Mouse (Mus musculus): ENCODE measurements around the gene Col6a6. TPM values are rescaled to one million over a fixed set of nuclear protein-coding genes. Genes with fewer than 3 reads are reported as not detected.

The Col6a6 gene
- total RNA-seq, 2 experiments from 2014 or later, result 1.5 to 1.9 TPM

DNA sequence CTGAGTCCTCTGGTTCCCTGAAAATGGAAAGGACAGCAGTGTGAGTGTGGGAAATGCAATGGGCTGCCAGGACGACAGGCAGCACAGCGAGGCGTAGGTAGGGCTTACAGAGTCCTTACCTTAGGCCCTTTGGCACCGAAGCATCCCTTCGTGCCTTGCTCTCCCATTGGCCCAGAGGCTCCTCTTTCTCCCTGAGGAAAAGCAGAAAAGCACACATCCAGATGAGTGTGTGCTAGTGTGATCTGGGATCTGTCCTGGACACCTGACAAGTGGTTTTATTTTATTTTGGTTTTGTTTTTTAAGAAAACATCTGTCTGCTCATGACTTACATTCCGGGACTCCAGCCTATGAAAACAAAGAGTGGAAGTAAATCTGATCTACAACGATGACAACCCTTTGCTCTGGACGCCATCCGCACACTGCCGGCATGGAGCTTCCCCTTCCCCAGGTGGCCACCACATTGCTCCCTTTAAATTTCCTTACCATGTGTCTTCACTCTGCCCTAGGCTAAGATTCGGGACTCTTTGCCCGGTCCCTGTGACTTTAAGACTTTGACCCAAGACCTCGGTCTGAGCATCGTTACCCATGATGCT is 69.7 kb downstream of the Col6a6 start:
- DNase-seq, result no peak
- TF ChIP-seq CTCF (IDR thresholded peaks at IDR 0.05), result no peak
- H3K27ac ChIP-seq, result peak overlapping the region; percentile 35; the same call in 1 of the 2 replicates
- H3K4me3 ChIP-seq, result no peak overlapping the region
- intact Hi-C loops (cut with DNase I), result no loop called here

DNA sequence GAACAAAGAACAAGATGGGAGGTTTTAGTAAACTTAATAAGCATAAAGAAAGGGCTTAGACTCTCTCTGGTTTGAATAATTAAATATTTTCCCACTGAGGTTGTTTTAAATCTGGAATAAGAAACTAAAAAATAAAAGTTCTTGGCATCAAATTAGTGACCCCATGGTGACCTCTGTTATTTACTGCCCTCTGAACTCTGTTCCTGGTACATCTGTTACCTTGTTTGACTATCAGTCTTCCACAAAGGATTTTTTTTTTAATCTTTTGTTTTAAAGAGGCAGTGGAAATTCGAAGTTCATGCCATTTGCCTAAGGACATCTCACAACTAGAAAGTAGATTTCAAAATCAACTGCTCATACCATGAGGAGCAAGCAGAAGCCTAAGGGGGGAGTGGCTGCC is 73.7 kb downstream of the Col6a6 start:
- no peak for DNase-seq
- no peak for TF ChIP-seq CTCF (IDR thresholded peaks at IDR 0.05)
- H3K4me3 ChIP-seq, result no peak overlapping the region
- H3K27ac ChIP-seq, result peak overlapping the region; percentile 8; the same call in 1 of the 2 replicates
- intact Hi-C loops (cut with DNase I), result no loop called here

DNA sequence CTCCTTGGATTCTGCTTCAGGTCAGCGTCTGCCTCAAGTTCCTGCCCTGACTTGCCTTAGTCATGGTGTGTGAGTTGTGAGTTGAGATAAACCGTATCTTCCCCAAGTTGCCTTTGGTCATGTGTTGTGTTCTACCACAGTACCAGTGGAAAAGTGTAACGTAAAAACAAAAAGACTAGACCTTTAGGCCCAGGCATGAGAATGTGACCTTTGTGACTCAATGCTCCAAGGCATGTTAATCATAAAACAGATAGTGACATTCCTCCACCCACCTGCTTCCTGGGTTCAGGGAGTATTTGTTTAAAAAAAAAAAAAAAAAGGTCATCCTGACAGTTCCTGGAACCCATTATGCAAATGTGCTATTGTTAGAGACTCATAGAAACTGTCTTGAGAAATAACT is 82.1 kb downstream of the Col6a6 start:
- DNase-seq, result no peak
- no peak for TF ChIP-seq CTCF (IDR thresholded peaks at IDR 0.05)
- Histone ChIP-seq H3K27ac (no peak overlapping the region), H3K4me3 (no peak overlapping the region)
- intact Hi-C loops (cut with DNase I), result no loop called here

DNA sequence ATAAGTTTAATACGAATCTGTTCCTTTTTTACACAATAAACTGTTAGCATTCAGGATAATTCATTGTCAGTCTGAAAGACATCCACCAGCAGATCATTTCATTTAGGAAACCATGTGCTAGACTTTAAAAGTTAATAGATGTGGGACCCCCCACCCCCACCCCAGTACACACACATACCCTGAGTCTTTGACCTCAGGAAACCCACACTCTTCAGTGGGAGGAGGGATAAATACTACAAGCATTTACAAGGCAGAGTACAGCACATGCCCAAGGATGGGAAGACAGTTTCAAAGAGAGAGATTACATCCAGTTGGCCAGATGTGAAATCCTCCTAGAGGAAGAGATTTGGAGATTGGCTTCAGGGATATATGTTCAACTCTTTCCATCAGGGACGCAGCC is 87.5 kb downstream of the Col6a6 start:
- intact Hi-C loops (cut with DNase I), result no loop called here

DNA sequence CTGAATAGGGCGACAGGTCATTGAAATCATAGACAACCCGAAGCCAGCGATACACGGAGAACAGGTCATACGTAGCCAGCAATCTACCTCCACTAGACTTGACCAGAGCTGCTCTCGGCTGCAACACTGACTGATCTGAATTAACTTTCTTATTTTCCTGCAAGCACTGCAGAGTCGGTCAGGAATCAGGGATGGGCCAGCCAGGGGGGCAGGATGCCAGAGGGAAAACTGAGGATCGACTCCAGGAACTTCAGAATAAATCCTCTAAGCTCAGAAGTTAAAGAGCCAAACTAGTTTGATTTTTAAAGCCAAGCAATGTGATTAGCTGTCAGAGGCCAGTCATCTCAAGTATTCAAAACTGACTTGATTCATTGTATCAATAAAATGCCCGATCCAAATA is 88.5 kb downstream of the Col6a6 start:
- Histone ChIP-seq H3K27ac (no peak overlapping the region), H3K4me3 (no peak overlapping the region)
- no peak for TF ChIP-seq CTCF (IDR thresholded peaks at IDR 0.05)
- intact Hi-C loops (cut with DNase I), result no loop called here
- peak; percentile 67 for DNase-seq

More for the DNA sequence above, 87.5 kb downstream of the Col6a6 start:
- DNase-seq, result no peak
- no peak for TF ChIP-seq CTCF (IDR thresholded peaks at IDR 0.05)
- Histone ChIP-seq H3K27ac (no peak overlapping the region), H3K4me3 (no peak overlapping the region)

DNA sequence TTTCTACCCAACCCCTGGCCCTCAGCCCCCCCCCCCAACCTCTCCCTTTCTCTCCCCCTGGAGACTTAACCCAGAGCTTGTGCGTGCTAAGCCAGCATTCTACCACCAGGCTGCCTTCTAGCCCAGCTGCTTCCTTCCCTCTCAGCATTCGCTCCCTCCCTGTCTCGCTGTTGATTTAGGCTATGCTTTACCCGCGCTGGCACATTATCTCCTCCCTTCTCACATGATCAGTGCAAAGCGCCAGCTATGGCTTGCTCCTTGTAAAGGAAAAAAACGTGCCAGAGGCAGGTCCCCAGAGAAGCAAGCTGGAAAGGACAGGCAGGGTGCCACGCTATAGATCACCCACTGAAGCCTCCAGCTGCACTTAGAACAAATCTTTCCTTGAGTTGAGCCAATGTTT is 90.5 kb downstream of the Col6a6 start:
- intact Hi-C loops (cut with DNase I), result no loop called here
- Histone ChIP-seq H3K4me3 (no peak overlapping the region), H3K27ac (no peak overlapping the region)
- DNase-seq, result peak; percentile 29
- TF ChIP-seq CTCF (IDR thresholded peaks at IDR 0.05), result no peak

DNA sequence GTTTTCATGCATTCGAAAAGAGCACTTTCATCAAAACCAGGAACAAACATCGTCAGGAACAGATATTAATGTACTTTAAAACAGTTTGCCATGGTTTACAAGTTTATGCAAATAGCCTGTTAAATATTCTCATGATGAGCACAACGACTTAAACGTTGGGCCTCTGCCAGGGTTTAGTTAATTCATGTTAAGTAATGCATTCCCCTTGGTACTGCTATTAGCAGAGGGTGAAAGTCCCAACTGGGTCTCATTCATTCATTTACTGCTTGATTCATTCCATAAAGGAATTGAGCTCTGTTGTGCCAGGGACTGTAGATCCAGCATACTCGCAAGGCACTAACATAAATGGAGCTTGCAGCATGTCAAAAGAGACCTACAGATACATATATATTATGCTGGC is 92.8 kb downstream of the Col6a6 start:
- DNase-seq, result no peak
- intact Hi-C loops (cut with DNase I), result no loop called here
- H3K27ac ChIP-seq, result no peak overlapping the region
- H3K4me3 ChIP-seq, result no peak overlapping the region
- no peak for TF ChIP-seq CTCF (IDR thresholded peaks at IDR 0.05)

DNA sequence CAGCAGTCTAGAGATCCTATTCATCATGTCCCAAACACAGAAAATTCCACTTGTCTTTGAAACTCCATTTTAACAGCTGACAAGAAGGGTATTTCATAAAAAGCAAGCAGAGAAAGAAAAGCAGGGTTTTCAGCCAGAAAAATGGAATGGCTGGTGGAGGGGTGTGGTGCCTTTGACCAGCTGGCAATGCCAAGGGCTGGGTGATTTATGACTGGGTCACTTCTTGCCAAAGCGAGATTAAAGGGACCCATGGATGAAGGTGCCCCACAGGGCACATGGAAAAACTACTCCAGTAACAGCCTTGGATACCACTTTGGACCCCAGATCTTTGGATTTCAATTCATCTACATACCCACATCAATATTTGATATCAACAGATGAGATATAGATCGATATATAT is 93.3 kb downstream of the Col6a6 start:
- no peak overlapping the region for H3K27ac ChIP-seq
- DNase-seq, result no peak
- H3K4me3 ChIP-seq, result no peak overlapping the region
- no peak for TF ChIP-seq CTCF (IDR thresholded peaks at IDR 0.05)
- intact Hi-C loops (cut with DNase I), result no loop called here

DNA sequence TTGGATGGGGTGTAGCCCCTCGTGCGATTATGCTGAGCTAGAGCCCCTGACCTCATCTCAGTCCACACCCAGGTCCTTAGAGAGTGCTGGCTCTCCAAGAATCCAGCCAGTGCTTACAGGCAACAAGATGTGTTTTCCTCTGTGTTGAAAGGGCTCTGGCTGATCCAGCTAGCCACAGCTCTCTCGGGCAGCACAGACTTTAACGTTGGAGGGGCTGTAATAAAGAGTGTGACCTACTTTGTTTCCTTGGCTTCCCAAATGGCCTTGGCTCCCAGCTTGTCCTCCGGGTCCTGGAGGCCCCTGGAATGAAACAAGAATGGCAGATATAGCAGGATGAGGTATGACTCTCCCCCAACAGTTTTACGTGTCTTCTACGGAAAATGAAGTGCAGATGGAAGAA is 96.0 kb downstream of the Col6a6 start:
- Histone ChIP-seq H3K27ac (peak overlapping the region; percentile 12; the same call in 1 of the 2 replicates), H3K4me3 (no peak overlapping the region)
- DNase-seq, result peak; percentile 68
- intact Hi-C loops (cut with DNase I), result no loop called here
- TF ChIP-seq CTCF (IDR thresholded peaks at IDR 0.05), result no peak

DNA sequence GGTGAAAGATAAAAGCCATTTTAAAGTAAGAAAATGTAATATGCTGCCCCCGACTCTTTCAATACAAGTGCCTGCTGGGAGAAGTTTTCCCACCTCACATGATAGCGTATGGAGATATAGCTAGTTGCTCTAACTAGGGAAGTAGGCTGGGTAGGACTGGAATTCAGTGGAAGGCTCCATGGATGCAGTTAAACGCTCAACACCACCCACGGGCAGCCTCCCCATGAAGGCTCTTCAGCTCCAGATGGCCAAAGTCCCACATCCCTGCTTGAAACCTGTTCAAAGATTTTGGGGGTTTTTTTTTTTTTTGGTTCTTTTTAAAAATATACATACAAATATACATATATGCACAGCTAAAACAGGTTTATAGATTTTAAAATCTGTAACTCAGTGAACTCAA is 107.5 kb downstream of the Col6a6 start:
- intact Hi-C loops (cut with DNase I), result no loop called here
- Histone ChIP-seq H3K27ac (no peak overlapping the region), H3K4me3 (no peak overlapping the region)
- no peak for TF ChIP-seq CTCF (IDR thresholded peaks at IDR 0.05)
- DNase-seq, result no peak

DNA sequence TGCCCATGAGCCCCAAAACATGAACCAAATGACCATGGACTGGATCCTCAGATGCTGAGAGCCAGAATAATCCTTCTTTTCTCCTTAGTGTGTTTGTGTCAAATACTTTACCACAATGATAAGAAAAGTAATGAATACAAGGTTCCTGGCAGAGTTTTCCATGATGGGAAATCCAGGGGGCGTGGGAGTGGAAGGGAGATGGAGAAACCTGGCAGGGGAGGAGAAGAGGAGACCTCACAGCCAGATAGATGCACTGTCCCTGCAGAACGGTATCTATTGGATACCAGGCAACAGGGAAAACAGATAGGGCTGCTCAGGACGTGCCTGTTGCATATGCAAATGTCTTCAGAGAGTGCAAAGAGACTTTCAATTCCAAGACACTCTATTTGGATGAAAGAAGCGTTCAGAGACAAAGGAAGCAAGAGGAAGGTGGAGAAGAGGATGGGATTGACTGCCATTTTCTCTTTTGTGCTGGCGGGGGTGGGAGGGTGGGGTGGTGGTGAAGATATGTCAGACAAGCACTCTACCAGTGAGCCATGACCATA is 108.0 kb downstream of the Col6a6 start:
- intact Hi-C loops (cut with DNase I), result no loop called here
- TF ChIP-seq CTCF (IDR thresholded peaks at IDR 0.05), result no peak
- no peak overlapping the region for H3K4me3 ChIP-seq

DNA sequence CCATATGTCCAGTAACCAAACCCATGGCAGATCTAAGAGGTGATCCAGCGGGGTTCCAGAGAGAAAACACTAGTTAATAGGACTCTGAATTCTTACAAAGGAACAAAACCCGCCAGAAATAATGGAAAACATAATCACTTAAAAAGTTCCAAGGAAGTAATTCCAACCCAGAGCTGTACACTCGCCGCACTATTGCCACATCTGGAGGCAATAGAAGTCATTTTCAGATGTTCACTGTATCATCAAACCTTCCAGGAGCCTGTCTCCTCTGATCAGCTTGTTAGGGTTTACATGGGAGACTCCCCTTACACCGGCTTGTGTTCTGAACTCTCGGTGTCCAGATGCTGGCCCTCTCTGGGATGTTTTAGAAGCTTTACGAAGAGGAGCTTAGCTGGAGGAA is 108.6 kb downstream of the Col6a6 start:
- TF ChIP-seq CTCF (IDR thresholded peaks at IDR 0.05), result no peak
- no peak for DNase-seq
- Histone ChIP-seq H3K27ac (no peak overlapping the region), H3K4me3 (no peak overlapping the region)
- intact Hi-C loops (cut with DNase I), result no loop called here

More for the DNA sequence above, 108.0 kb downstream of the Col6a6 start:
- DNase-seq, result no peak
- no peak overlapping the region for H3K27ac ChIP-seq

DNA sequence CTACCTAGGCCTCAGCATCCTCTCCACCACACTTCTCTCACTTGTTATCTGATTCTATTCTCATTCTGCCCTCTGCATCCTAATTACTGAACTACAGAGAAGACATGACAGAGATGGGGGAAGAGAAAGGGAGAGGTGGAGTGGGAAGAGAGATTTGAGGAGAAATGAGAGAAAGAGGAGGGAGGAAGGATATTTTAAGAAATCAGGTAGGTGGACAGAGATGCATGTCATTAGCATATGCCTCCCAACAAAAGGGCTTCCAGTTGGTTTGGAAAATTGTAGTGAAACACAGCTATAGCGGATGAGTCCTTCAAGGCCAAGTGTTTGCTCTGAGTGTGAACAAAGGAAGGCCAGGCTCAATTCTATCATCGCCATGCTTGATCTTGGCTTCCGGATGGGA is 115.9 kb downstream of the Col6a6 start:
- no peak for DNase-seq
- Histone ChIP-seq H3K27ac (no peak overlapping the region), H3K4me3 (no peak overlapping the region)
- no peak for TF ChIP-seq CTCF (IDR thresholded peaks at IDR 0.05)
- intact Hi-C loops (cut with DNase I), result no loop called here

DNA sequence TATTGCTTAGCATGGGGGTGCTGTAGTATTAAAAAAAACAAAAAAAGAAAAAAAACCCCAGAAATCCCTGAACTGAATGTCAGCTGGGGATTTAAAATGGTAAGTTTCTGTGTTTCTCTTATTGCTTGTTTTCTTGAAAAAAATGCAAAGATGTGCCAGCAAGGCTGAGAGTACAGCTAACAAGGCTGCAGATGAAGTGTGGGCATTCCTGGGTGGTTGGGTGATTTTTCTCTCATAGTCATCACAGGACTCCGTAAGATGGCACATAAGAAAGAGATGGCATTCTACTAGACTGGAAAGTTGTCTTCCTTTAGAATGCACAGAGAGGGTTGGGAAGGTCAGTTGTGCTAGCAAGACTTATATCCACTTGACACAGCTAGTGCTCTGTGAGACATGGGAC is 122.9 kb downstream of the Col6a6 start:
- TF ChIP-seq CTCF (IDR thresholded peaks at IDR 0.05), result no peak
- DNase-seq, result no peak
- no peak overlapping the region for H3K27ac ChIP-seq
- H3K4me3 ChIP-seq, result no peak overlapping the region
- intact Hi-C loops (cut with DNase I), result no loop called here

Data from gastrocnemius, adult 2 months (tissue).